ENCODE assay signal across 24 mouse cellular contexts in the genomic region with DNA sequence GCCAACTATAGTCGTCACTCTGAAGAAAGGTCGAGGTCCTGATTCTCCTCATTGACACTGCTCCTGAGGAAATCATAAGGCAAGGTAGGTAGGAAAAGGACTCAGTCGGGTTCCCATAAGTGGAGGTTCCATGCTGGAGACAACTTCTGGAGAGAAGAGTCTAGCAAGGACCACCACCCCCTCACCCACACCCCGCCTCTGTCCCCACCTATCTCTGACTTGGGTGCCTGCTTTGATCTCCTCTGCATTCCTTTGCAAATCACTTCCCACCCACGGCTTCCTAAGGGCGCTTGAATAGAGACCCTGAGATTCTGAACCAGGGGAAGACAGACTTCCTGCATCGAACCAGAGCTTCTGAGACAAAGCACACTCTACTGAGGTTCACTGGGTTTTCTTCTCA. TPM values are rescaled to one million over a fixed set of nuclear protein-coding genes. Genes with fewer than 3 reads are reported as not detected.
DNase-seq lines count a peak whose midpoint lies in the region; ATAC-seq and TF ChIP-seq lines count a peak whose summit lies in the region.
"Had no signal": no experiment of that assay in that cellular context is flagged by ENCODE, and none has a peak within 500 bp of the region (broad histone marks: within the 10 kb centered on the region; RNA-seq: fewer than 3 reads in every experiment).

No protein-coding gene starts in this region.

- ATAC-seq in heart, embryonic 13.5 days (ENCODE audit: extremely low read depth, insufficient number of reproducible peaks, low FRiP score, low TSS enrichment): no peak
- ATAC-seq in midbrain, embryonic 11.5 days (ENCODE audit: low FRiP score): no peak
- no peak for ATAC-seq in midbrain, embryonic 16.5 days
- no peak for ATAC-seq in erythroid progenitor cell, adult 5-6 weeks (replicated peaks; ENCODE audit: low FRiP score, poor library complexity, severe bottlenecking)
- ATAC-seq: activated CD4-positive, CD25-positive, alpha-beta regulatory T cell, adult 4 months; forebrain, embryonic 13.5 days; forebrain, embryonic 15.5 days; forebrain, postnatal 0 days; Patski had no signal

- no peak overlapping the region for H3K4me3 ChIP-seq in heart, embryonic 13.5 days
- H3K4me3 ChIP-seq in midbrain, embryonic 11.5 days (ENCODE audit: low read depth, low read length): no peak overlapping the region
- no peak overlapping the region for H3K4me3 ChIP-seq in midbrain, embryonic 16.5 days (ENCODE audit: low read depth, low read length)
- H3K4me3 ChIP-seq in embryonic fibroblast, embryonic 13.5 days (ENCODE audit: insufficient read depth, low read length): no peak overlapping the region
- H3K4me3 ChIP-seq: embryonic facial prominence, embryonic 10.5 days; embryonic facial prominence, embryonic 12.5 days; erythroblast, embryonic 14.5 days; forebrain, embryonic 13.5 days; forebrain, embryonic 15.5 days had no signal

- no peak for TF ChIP-seq POLR2A in embryonic fibroblast, embryonic 13.5 days (IDR thresholded peaks at IDR 0.05; ENCODE audit: low read depth, low read length)

- no peaks in the 10 kb centered on the region for H3K9me3 ChIP-seq in heart, embryonic 13.5 days
- no peaks in the 10 kb centered on the region for H3K9me3 ChIP-seq in midbrain, embryonic 11.5 days (ENCODE audit: control insufficient read depth, low read length)
- no peaks in the 10 kb centered on the region for H3K9me3 ChIP-seq in midbrain, embryonic 16.5 days (replicated peaks; ENCODE audit: control insufficient read depth, low read length, poor library complexity, severe bottlenecking)
- H3K9me3 ChIP-seq: embryonic facial prominence, embryonic 10.5 days; embryonic facial prominence, embryonic 12.5 days; forebrain, embryonic 13.5 days; forebrain, embryonic 15.5 days; G1E had no signal

- H3K4me1 ChIP-seq in heart, embryonic 13.5 days: peaks cover 66% of the 10 kb centered on the region
- H3K4me1 ChIP-seq in midbrain, embryonic 11.5 days (ENCODE audit: control insufficient read depth, insufficient read depth, low read length): peaks cover 7% of the 10 kb centered on the region
- peaks cover 3% of the 10 kb centered on the region; the same call in 1 of the 2 replicates for H3K4me1 ChIP-seq in midbrain, embryonic 16.5 days (ENCODE audit: control insufficient read depth, insufficient read depth, low read length)
- H3K4me1 ChIP-seq in embryonic fibroblast, embryonic 13.5 days (ENCODE audit: control insufficient read depth, insufficient read depth, low read length): peaks cover 29% of the 10 kb centered on the region
- H3K4me1 ChIP-seq: forebrain, embryonic 13.5 days had no signal

- 48% methylated on average over 7 of the region's 7 CpGs for WGBS in heart, embryonic 13.5 days
- WGBS in midbrain, embryonic 11.5 days: 63% methylated on average over 7 of the region's 7 CpGs
- 68% methylated on average over 7 of the region's 7 CpGs for WGBS in midbrain, embryonic 16.5 days

- no peak overlapping the region for H3K4me2 ChIP-seq in heart, embryonic 13.5 days
- no peak overlapping the region for H3K4me2 ChIP-seq in midbrain, embryonic 11.5 days
- H3K4me2 ChIP-seq in midbrain, embryonic 16.5 days (ENCODE audit: low read length): no peak overlapping the region
- H3K4me2 ChIP-seq: embryonic facial prominence, embryonic 12.5 days; forebrain, embryonic 13.5 days; forebrain, embryonic 15.5 days had no signal

- peak overlapping the region; percentile 77; the same call in 1 of the 2 replicates for H3K27ac ChIP-seq in heart, embryonic 13.5 days (replicated peaks)
- H3K27ac ChIP-seq in midbrain, embryonic 11.5 days (ENCODE audit: low read depth, low read length): no peak overlapping the region
- H3K27ac ChIP-seq in midbrain, embryonic 16.5 days (ENCODE audit: low read length): no peak overlapping the region
- H3K27ac ChIP-seq in embryonic fibroblast, embryonic 13.5 days (ENCODE audit: insufficient read depth, low read length): peak overlapping the region; percentile 24; the same call in 1 of the 2 replicates
- H3K27ac ChIP-seq: embryonic facial prominence, embryonic 10.5 days; embryonic facial prominence, embryonic 12.5 days; forebrain, embryonic 13.5 days; forebrain, embryonic 15.5 days had no signal

- H3K9ac ChIP-seq in heart, embryonic 13.5 days: no peak overlapping the region
- H3K9ac ChIP-seq in midbrain, embryonic 11.5 days (ENCODE audit: low read length): no peak overlapping the region
- no peak overlapping the region for H3K9ac ChIP-seq in midbrain, embryonic 16.5 days (ENCODE audit: low read depth, low read length)
- H3K9ac ChIP-seq: embryonic facial prominence, embryonic 12.5 days; forebrain, embryonic 13.5 days; forebrain, embryonic 15.5 days; forebrain, postnatal 0 days had no signal

- H3K36me3 ChIP-seq in heart, embryonic 13.5 days: no peaks in the 10 kb centered on the region
- H3K36me3 ChIP-seq in midbrain, embryonic 11.5 days (ENCODE audit: control insufficient read depth, insufficient read depth, low read length): no peaks in the 10 kb centered on the region
- no peaks in the 10 kb centered on the region for H3K36me3 ChIP-seq in midbrain, embryonic 16.5 days (ENCODE audit: control insufficient read depth, insufficient read depth, low read length)
- H3K36me3 ChIP-seq: embryonic facial prominence, embryonic 10.5 days; embryonic facial prominence, embryonic 12.5 days; forebrain, embryonic 15.5 days; G1E had no signal

- no peak for DNase-seq in heart, adult 8-10 months (ENCODE audit: low spot score)
- DNase-seq in midbrain, embryonic 11.5 days (ENCODE audit: low spot score, missing footprints): peak; percentile 72
- peak; percentile 33 for DNase-seq in R1 (ENCODE audit: low read depth, low spot score)
- DNase-seq in cerebellum, adult 9-10 months: no peak
- DNase-seq: adrenal gland, adult 8-10 months; adrenal gland, postnatal 14 days; adrenal gland, postnatal 36 days; cerebellum, adult 11-12 months; cerebellum, adult 2 months; cerebellum, adult 9-11 months; cerebellum, postnatal 14 days; forebrain, postnatal 0 days had no signal

- TF ChIP-seq CTCF in embryonic fibroblast, embryonic 13.5 days (IDR thresholded peaks at IDR 0.05; ENCODE audit: borderline replicate concordance, insufficient read depth, low read length): no peak

- H3K27me3 ChIP-seq in heart, embryonic 13.5 days (replicated peaks): no peaks in the 10 kb centered on the region
- no peaks in the 10 kb centered on the region for H3K27me3 ChIP-seq in midbrain, embryonic 11.5 days (ENCODE audit: control insufficient read depth, insufficient read depth, low read length)
- no peaks in the 10 kb centered on the region for H3K27me3 ChIP-seq in midbrain, embryonic 16.5 days (ENCODE audit: control insufficient read depth, insufficient read depth, low read depth, low read length)
- H3K27me3 ChIP-seq: embryonic facial prominence, embryonic 12.5 days; forebrain, embryonic 13.5 days; forebrain, embryonic 15.5 days; Patski had no signal

RNA-seq across cellular contexts. Expression of a gene that starts 27.4 kb away (rescaled TPM):
- 15.6 and 16.1 TPM in 2 replicates for polyA plus RNA-seq in heart, embryonic 13.5 days (2015; fragmentation: Nextera tagmentation; extraction: Ambion mirVana)
- total RNA-seq in heart, adult 8-10 months (2022): 10 to 100 TPM; 71.9 to 88.8 (median 84.0) TPM
- 14.4 and 14.9 TPM in 2 replicates for polyA plus RNA-seq in midbrain, embryonic 11.5 days (2014; fragmentation: Nextera tagmentation; extraction: Ambion mirVana)
- 12.5 and 14.5 TPM in 2 replicates for polyA plus RNA-seq in midbrain, embryonic 16.5 days (2015; fragmentation: Nextera tagmentation; extraction: Ambion mirVana)
- 168 and 255 TPM in 2 replicates for polyA plus RNA-seq in embryonic fibroblast, embryonic 13.5 days (2011; ENCODE audit: insufficient read length, low read depth, missing spikeins)
- 51.9 and 55.8 TPM in 2 replicates for total RNA-seq in erythroid progenitor cell, adult 5-6 weeks (2015; ENCODE audit: low replicate concordance)
- total RNA-seq in erythroid progenitor cell, adult 5-6 weeks (2017; ENCODE audit: low replicate concordance): 57.9 and 73.0 TPM in 2 replicates

RNA-seq across cellular contexts. Expression of a gene that starts 56.5 kb away (rescaled TPM):
- polyA plus RNA-seq in heart, embryonic 13.5 days (2015; fragmentation: Nextera tagmentation; extraction: Ambion mirVana): 43.6 and 50.8 TPM in 2 replicates
- total RNA-seq in heart, adult 8-10 months (2022): 10 to 100 TPM; 86.4 to 90.4 (median 88.2) TPM
- 83.8 and 85.1 TPM in 2 replicates for polyA plus RNA-seq in midbrain, embryonic 11.5 days (2014; fragmentation: Nextera tagmentation; extraction: Ambion mirVana)
- polyA plus RNA-seq in midbrain, embryonic 16.5 days (2015; fragmentation: Nextera tagmentation; extraction: Ambion mirVana): 23.7 and 26.8 TPM in 2 replicates
- 46.5 and 56.5 TPM in 2 replicates for polyA plus RNA-seq in embryonic fibroblast, embryonic 13.5 days (2011; ENCODE audit: insufficient read length, low read depth, missing spikeins)
- total RNA-seq in erythroid progenitor cell, adult 5-6 weeks (2015; ENCODE audit: low replicate concordance): 29.6 and 47.8 TPM in 2 replicates
- 19.9 and 33.5 TPM in 2 replicates for total RNA-seq in erythroid progenitor cell, adult 5-6 weeks (2017; ENCODE audit: low replicate concordance)

Comparison
In these comparisons a context has a peak if more than half of its experiments do, and no peak if none do; other contexts are left out.
1. H3K27ac ChIP-seq: peak in heart, embryonic 13.5 days (single experiment) and embryonic fibroblast, embryonic 13.5 days (single experiment); none in midbrain, embryonic 11.5 days (single experiment) and midbrain, embryonic 16.5 days (single experiment).
2. DNase-seq: peak in midbrain, embryonic 11.5 days (single experiment) and R1 (single experiment); none in heart, adult 8-10 months (single experiment) and cerebellum, adult 9-10 months (single experiment).